Mouse (Mus musculus): ENCODE measurements around the gene Usp12.

- TF ChIP-seq GATA1 (IDR thresholded peaks at IDR 0.05; ENCODE audit: borderline replicate concordance, low read length) (no peak), CTCF (IDR thresholded peaks at IDR 0.05; ENCODE audit: low read depth, low read length) (no peak), TAL1 (conservative IDR thresholded peaks at IDR 0.05; ENCODE audit: low read depth, low read length) (no peak)
These were observed 538 bp downstream of the Usp12 start for GRCm38 (mm10) chr5:146794084-146794852.

Measured in G1E (cell line).